Mouse (Mus musculus): ENCODE data around the gene BC030500.

The BC030500 gene

DNA sequence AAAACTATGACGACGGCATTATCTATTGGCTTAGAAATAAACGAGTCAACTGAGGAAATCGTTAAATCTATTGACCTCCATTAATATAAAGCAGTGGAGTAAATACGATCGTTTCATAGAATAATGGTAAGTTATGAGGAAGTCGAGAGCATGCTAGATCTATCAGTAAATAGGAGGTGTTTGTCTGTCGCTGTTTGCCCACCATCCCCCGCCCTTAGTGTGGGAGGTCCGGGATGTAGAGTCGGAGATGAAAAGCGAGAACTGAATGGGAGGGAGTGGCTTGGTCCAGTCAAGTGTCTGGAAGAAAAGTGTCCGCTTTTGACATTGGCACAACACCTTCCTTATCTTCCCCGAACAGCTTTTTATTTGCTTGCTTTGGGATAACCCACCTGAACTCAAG is at the start of gene BC030500:
BC030500 (plus strand) TSS at position 79 of the 400 bp plus-strand sequence.
- no peak for DNase-seq

GRCm38 (mm10) chr8:58886405-58886804 is 25.1 kb upstream of the BC030500 start:
- DNase-seq, result no peak

DNA sequence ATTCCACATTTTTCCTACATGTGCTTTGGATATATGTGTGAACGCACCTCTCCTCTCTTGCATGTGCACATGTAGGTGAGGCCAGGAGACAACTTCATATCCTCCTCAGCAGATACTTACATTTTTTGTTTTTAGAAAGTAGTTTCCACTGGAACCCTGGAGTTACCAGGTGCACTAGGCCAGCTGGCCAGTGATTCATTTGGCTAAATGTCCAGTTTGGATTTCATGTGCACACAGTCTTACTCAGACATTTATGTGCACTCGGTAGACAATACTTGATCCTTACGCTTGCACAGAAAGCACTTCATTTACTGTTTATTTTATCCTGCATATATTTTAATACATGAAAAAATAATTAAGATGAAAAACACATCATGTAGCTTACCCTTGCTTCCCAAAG is 21.0 kb upstream of the BC030500 start:
- DNase-seq, result no peak

DNA sequence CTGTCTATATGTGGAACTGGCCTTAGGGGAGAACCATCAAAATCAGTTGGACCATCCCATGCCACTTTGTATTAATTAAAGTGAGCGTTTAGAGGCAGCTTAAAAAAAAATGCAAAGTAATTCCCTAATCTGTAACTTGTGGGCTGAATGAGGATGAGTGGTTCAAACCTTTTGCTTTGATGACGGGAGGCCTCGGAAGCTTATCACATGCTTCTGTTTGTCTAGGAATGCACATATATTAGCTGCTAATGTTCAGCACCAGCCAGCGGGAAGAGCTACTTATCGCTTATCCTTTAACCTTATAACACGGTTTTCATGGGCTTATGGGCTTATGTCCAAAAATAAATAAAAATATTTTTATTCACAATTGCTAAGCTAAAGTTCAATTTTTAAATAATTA is 15.6 kb upstream of the BC030500 start:
- no peak for DNase-seq

GRCm38 (mm10) chr8:58904465-58904864 is 7.1 kb upstream of the BC030500 start:
- DNase-seq, result no peak

DNA sequence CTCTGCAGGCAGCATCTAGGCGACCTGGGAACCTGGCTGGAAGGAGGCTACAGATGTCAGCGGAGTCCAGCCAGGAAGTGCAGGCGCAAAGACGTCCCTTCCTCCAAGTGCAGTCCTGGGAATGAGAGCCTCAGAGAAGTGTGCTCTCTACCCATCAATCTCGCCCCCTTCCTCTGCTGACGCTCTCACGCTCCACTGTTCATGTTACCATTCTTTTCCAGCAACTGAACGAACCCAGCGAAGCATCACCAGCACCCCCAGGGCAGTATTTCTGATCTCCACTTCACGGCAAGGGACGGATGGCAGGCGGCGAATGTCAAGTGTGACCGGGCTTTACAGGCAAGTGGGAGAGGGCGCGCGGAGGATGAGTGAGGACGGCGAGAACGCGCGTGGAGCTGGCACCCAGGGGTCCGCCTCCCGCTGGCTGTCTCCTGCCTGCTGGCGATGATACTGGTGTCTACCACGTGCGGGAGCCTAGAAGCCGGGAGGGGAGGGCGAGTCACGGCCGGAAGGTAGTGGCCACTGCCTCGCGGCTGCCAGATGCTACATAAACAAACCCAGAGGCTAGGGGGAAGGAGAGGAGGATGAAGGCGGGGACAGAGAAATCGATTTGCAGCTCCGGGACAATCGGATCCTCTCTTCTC is 763 bp downstream of the BC030500 start, which contains the start of gene Galntl6:
Galntl6 (minus strand) TSS at position 445 of the 644 bp plus-strand sequence.
- no peak for DNase-seq

DNA sequence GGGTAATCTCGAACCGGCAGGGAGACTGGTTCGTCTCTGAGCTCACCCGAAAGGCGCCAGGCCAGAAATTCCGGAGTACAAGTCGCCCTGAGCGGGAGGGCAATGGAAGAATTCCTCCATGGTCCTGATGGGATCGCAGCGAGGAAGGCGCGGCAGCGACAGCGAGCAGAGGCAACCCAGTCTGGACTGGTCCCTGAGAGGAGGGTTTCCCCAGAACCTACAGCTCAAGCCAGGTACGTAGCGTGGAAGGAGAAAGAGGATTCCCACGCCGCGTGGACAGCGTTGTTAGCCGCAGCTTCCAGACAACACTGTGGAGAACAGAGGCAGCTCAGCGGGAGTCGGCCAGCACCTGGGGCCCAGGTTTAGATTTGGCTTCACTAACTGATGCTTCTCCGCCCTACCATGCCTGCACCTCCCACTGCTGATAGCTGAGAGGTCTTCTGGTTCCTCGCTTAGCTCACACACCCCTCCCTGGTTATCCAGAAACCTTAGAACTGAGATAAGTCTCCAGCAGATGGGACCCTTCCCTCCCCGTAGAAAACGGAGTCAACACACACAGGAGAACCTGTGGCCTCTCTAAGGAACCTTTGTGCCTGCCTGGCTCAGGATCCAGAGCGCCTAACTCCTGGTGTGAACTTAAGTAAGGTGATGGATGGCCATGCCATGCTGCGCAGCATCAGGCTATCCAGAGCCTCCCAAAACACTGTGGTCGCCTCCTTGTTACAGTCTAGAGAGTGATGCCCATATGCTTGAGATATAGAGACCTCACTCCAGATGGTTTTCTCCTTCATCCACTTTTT is 1.5 kb downstream of the BC030500 start:
- DNase-seq, result no peak

DNA sequence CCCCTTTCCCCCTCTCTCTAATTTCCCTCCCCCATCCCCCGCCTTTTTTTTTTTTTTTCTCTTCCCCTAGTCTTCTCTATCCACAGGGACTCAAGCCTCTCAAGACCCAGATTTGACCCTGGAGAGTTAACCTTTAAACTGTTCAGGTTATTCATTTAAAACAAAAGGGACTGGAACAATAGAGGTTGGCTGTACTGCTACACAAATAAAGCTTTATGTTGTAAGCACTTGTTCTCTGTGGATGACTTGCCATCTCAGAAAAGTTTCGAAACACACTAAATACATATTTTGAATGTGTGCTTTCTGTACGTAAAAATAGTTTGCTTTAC is 2.0 kb downstream of the BC030500 start:
- no peak for DNase-seq

DNA sequence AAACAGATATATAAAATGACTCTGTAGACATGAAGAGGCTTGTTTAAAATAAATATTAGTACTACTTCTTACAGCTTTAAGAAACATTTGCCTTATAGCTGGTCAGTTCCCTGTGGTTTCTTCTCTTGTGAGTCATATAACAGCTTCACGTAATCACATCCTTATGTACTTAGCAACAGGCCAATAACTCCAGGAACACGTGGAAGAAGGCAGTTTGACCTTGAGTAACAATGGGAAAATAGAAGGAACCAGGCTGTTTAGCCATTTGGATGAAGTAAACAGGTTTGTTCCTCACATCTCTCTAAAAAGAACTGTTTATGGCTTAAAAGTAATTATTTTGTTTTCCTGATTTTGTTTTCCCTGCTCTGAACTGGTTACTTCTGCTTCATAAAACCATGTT is 3.6 kb downstream of the BC030500 start:
- DNase-seq, result no peak

DNA sequence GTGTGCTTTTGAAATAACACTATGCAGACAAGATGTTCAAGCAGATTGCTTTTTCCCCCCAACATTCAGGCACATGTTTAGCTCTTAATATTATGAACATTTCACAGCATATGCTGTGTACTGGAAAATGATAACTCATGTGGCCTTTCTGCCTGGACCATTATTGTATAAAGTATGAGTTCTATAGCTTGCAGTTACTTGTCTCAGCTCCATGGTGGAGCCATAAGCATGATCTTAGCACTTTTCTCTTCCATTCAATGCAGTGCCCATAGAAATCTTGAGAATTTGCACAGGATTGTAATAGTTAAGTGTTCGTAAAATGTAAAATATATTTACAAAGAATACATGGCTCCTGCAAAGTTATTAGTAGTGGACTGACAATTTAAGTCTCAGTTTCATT is 19.5 kb downstream of the BC030500 start:
- DNase-seq, result no peak

- DNase-seq, result no peak
Observed at GRCm38 (mm10) chr8:58943773-58944172, 32.2 kb downstream of the BC030500 start.

GRCm38 (mm10) chr8:58957195-58957739 is 45.7 kb downstream of the BC030500 start:
- no peak for DNase-seq

Data from kidney, adult 11 months (tissue).